Mouse (Mus musculus): ENCODE results near the gene Usp36.
A peak's percentile ranks its signal among the peaks of the same experiment; 100 is the strongest.

Gene Usp36

DNA sequence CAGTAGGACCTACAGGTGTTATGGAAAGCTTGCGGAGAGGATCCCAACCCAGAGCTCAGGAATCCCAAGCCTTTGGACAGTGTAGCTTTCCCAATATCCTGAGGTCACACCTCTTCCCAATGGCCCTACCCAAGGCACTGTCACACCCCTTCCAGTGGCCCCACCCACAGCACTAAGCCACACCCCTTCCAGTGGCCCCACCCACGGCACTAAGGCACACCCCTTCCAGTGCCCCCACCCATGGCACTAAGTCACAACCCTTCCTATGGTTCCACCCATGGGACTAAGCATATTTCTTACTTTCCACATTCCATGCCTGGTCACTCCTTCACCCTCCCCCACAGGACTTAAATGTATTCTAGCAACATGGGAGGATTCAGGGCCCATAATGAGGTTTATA, 8.8 kb upstream of the Usp36 start:
- DNase-seq (ENCODE audit: low spot score): no peak

GRCm38 (mm10) chr11:118297967-118298366, 7.9 kb upstream of the Usp36 start:
- no peak for DNase-seq (ENCODE audit: low spot score)

DNA sequence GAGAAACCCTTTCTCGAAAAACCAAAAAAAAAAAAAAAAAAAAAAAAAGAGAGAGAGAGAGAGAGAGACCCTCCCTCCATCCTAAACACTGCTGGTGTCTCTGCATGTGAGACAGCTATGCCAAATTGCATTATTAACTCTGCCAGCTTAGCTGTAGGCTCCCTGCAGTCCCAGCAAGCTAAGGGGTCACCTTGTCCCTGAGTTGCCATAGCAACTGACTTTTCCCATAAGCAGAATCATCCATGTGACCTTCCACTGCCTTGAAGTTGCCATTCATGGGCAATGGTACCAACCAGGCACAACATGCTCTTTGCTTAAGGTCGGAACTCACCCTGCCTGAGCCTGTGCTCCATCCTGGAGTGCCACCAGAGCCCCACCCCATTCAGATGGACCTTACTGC, 5.0 kb upstream of the Usp36 start:
- DNase-seq (ENCODE audit: low spot score): no peak

DNA sequence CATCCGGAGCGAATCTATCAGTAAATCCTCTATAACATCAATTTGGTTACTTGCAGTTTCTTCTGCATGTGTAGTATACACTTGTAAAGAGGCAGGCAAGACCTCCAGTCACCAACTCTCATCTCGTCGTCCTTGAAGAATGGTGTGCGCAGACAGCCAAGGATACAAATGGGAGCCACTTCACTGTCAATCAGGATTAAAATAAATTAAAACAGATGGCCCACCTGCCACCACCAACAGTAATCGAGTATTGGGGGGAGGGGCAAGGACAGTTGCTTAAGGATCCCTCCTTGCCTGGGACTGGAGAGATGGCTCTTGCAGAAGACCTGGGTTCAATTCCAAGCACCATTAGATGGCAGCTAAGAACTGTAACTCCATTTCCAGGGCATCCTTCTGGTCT, 2.6 kb upstream of the Usp36 start:
- DNase-seq (ENCODE audit: low spot score): no peak

DNA sequence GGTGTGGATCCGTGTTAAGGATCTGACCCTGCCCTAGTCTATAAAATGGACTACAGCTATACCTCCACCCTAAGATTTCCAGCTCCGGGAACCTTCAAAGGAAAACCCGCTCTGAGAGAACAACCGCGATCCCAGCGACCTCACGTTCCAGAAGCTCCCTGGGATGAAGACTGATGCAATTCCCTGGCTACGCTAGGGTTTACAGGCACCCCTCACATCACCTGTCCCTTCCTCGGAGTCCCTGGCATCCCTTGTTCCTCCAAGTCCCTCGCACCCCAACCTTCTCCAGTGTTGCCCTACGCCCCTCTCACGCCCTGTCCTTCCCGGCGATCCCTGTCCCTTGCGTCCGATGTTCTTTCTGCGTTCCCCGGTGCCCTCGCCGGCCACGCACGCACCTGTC, 482 bp downstream of the Usp36 start:
- DNase-seq (ENCODE audit: low spot score): no peak

DNA sequence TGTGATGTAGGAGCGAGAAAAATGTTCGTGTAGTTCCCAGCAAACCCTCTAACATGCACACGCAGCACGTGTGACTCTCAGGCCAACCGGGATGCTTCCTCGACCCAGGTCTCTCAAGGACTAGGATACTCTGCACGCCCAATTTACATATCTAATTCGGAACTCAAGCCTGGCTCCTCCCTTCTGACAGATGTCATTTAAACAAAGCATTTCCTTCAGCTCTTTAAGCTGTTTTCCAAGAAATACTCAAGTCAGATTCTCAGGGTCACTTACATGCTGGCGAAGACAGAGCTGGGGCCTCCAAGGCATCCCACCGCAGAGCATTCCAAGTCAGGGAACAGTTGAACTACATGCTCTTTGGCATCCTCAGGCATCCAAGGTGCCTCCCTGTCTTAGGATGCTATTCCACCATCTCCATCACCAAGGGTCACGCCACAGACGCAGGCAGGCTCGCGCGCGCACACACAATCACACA, 970 bp downstream of the Usp36 start:
- peak; percentile 16 for DNase-seq (ENCODE audit: low spot score)

- no peak for DNase-seq (ENCODE audit: low spot score)
Measured at GRCm38 (mm10) chr11:118287573-118287972, 2.5 kb downstream of the Usp36 start.

- no peak for DNase-seq (ENCODE audit: low spot score)
Measured at GRCm38 (mm10) chr11:118286434-118286833, 3.6 kb downstream of the Usp36 start.

- no peak for DNase-seq (ENCODE audit: low spot score)
Measured at GRCm38 (mm10) chr11:118285791-118286190, 4.3 kb downstream of the Usp36 start.

DNA sequence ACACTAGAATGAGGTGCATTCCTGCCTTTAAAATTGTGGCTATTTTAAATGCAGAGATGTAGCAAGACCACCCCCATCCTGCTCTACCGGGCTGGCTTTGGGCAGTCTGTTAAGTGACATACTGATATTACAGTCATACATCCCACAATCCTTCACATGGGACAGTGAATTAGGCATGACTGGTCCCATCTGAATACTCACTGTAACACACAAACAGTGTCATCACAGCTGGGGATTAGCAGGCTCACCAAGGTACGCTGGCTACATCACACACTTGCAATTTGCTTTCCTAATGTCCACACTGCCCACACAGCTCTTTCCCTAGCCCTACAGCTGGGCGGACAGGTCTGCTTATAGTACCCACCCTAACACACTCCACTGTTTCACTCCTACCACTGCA, 9.8 kb downstream of the Usp36 start:
- no peak for DNase-seq (ENCODE audit: low spot score)

- DNase-seq (ENCODE audit: low spot score): no peak
Measured at GRCm38 (mm10) chr11:118276328-118276727, 13.7 kb downstream of the Usp36 start.

- DNase-seq (ENCODE audit: low spot score): no peak
Measured at GRCm38 (mm10) chr11:118275092-118275491, 15.0 kb downstream of the Usp36 start.

DNA sequence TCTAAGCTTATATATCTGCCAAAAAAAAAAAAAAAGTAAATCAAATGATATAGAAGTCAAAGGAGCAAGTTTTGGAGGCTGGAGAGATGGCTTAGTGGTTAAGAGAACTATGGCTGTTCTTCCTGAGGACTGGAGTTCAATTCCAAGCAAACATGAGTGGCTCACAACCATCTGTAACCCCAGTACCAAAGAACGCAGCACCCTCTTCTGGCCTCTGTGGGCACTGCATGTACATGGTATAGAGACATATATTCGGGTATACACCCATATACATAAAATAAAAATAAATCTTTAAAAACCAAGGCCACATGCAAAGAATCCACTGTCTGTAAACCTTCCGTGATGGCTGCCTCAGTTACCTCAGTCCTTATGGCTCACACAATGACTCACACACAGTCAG, 20.2 kb downstream of the Usp36 start:
- DNase-seq (ENCODE audit: low spot score): peak; percentile 56

DNA sequence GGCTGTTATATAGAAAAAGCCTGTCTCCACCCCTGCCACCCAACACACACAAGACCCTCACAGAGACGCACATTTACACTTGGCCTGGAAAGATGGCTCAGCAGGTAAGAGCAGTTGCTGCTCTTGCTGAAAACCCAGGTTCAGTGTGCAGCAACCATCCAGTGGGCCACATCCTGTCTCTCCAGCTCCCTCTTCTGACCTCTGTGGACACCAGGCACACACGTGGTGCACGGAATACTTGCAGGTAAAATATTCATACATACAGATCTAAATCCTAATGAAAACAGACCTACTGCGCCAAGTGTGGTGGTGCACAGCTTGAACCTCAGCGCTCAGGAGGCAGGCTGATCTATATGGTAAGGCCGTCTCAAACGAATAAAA, 23.4 kb downstream of the Usp36 start:
- peak; percentile 43 for DNase-seq (ENCODE audit: low spot score)

GRCm38 (mm10) chr11:118266044-118266665, 23.9 kb downstream of the Usp36 start:
- no peak for DNase-seq (ENCODE audit: low spot score)

DNA sequence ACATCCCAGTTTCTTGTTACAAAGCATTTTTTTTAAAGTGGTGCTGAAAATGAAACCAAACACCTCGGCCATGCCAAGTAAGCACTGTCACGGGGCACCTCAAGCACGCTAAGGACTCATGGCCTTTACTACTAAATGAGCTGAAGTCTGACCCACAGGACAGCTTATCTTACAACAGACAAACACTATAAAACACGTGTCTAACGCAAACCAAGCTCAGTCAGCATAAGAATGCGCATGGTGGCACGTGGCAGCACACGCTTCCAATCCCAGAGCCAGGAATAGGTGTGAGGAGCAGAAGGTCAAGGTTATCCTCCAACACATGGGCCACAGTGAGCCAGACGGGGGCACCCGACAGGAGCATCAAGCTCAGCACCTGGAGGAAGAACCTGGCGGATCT, 24.4 kb downstream of the Usp36 start:
- DNase-seq (ENCODE audit: low spot score): no peak

GRCm38 (mm10) chr11:118263146-118263545, 26.9 kb downstream of the Usp36 start:
- no peak for DNase-seq (ENCODE audit: low spot score)

GRCm38 (mm10) chr11:118260081-118260480, 30.0 kb downstream of the Usp36 start:
- DNase-seq (ENCODE audit: low spot score): peak; percentile 34

DNA sequence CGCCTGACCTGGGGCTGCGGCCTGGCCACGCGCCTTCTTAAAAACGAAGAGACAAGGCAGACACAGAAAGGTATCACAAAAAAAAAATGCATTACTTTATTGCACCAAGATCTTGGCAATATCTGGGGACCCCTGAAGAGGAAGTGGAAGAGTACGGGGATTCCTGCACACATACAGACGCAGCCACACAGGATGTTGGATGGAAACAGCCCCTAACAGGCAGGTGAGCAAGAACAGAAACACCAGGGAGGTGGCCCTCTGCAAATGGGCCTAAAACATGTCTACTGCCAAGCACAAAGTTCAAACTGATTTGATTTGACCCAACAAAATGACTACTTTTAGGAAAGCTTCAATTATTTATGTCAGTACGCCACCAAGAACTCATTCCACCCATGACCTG, 30.5 kb downstream of the Usp36 start:
- no peak for DNase-seq (ENCODE audit: low spot score)

DNA sequence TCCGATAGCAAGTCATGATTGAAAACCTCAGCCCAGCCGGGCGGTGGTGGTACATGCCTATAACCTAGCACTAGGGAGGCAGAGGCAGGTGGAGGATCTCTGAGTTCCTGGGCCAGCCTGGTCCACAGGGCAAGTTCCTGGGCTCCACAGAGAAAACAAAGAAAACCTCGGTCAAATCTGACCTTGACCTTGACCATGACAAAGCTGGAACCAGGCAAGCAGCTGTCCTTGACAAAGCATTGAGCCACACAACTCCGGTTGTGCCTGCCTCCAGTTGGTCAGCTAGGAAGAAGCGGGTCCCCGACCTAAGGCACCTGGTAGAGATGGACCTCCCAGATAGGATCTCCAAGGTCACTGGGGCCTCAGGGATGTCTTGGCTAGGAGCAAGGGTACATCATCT, 33.7 kb downstream of the Usp36 start:
- no peak for DNase-seq (ENCODE audit: low spot score)

DNA sequence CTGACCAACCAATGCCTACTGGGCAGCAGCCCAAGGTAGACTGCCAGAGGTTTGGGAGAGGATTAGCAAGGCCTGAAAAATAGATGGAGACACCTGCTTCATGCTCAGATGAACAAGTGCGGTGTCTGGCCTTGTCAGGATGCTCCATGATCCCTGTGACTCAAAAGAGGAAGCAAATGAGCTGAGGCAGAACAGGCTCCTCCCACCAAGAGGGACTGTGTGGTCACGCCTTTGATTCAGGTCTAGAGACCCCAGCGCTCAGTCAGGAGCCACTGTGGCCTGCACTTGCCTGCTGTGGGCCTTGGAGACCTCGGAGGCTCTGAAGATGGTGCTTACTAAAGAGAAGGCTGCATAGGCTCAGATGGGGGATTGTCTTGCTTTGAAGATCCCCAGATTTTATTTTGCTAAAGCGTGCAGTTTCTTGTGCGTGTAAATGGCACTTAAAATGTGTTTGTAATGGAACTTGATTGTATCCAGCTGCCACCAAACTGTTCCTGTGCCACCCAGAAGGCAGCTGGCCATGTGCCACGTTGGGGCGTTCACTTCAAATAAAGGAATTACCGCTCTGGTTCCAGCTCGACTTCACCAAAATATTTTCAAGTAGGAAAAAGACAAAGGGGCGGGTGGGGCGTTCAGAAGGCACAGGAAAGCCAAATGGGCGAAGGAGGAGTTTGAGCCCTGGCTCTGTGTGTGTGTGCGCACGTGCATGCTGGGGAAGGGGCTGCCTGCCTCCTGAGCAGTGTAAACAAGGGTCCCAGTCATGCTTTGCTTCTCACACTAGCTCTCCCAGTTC, 35.7 kb downstream of the Usp36 start:
- no peak for DNase-seq (ENCODE audit: low spot score)

- DNase-seq (ENCODE audit: low spot score): no peak
Measured at GRCm38 (mm10) chr11:118253447-118254158, 36.4 kb downstream of the Usp36 start.

DNA sequence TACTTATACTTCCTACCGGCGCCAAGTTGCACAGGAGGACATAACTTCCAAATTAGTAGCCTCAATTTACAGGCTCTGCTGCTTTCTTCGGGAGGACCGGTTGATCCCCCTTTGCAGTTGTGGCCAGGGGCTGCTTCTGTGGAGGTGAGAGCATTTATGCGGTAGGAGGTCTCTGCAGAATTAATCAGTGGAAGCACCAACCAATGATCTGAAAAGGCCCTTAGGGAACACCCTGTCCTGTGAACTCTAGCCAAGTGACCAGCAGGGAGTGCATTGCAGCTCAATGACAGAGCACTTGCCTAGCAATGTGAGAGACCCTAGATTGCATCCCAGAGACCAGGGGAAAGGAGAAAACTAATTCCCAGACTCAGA, 41.0 kb downstream of the Usp36 start:
- no peak for DNase-seq (ENCODE audit: low spot score)

Measured in T-cell, adult 2 months (primary cell).